Mouse (Mus musculus): ENCODE data around the gene Adam23.

Gene Adam23

DNA sequence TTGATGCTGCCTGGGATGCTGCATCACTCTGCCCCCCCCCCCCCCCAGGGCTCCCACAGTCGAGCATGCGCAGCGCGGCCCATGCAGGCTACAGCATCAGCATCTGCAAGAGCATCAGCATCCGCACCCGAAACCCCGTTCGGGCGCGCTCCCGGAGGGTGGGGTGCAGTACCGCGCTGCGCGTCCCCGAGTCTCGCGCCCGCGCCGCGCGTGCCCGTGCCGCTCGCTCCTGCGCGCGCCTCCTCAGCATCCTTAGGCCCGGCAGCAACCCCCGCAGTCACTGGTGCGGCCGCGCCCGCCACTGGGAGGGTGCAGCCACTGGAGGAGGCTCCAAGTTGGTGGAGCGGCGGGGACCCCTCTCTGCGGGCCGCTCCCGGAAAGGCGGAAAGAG, at the start of gene Adam23:
Gene Adam23, plus strand, starts transcription at position 236 of the 391 bp plus-strand sequence.
- DNase-seq: peak; percentile 90

DNA sequence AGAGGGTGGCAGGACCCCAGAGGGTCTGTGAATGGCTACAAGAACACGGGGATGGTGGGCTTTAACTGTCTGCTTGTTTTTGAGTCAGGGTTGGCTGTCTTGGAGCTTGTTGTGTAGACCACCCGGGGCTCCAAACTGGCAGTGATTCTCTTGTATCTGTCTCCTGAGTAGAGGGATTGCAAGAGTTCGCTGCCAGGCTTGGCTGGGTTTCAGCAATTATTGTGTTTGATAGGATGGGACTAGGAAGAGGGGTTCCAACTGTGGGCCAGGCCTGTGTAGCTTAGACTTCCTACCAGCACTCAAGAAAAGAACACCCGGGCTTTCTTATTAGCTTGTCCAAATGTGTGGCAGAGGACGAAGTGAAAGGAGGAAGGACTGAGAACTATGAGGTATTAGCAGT, 44.6 kb upstream of the Adam23 start:
- DNase-seq: no peak

- no peak for DNase-seq
Measured at GRCm38 (mm10) chr1:63403601-63404000, 42.1 kb upstream of the Adam23 start.

GRCm38 (mm10) chr1:63408344-63408743, 37.3 kb upstream of the Adam23 start:
- DNase-seq: no peak

DNA sequence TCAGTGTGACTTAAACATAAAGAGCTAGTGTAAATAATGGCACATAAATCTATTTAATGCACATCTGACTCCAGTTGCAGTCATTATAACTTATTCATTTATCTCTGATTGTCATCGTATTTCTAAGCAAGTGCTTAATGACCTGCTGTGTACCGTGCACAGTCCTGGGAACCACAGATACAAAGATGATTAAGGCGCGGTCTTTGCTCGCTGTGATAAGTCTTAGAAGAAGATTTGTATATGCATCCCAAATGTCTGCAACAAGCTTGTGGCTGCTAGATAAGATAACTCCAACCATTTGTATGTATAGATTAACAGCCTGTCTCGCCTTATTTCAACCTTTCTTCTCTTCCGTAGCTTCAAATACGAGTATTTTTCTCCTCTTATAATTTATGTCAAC, 27.2 kb upstream of the Adam23 start:
- DNase-seq: no peak

- DNase-seq: peak; percentile 95
Measured at GRCm38 (mm10) chr1:63430668-63431067, 15.0 kb upstream of the Adam23 start.

DNA sequence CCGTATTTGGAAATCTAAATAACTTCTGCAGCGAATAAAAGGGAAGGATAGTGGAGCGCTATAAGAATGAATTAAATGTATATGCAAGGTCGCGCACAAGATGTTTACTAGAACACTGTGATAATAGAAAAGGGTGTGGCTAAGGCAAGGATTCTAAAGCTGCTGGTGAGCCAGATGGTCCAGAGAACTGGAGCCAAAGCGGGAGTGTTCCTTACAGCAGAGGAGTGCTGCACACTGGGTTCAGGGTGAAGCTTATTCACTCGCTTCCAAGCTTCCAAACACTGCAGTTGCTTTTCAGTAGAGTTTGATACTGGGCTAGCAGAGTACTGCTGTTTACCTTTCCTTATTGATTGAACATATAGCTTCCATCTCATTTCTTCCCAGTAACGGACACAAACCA, 14.5 kb upstream of the Adam23 start:
- peak; percentile 51 for DNase-seq

DNA sequence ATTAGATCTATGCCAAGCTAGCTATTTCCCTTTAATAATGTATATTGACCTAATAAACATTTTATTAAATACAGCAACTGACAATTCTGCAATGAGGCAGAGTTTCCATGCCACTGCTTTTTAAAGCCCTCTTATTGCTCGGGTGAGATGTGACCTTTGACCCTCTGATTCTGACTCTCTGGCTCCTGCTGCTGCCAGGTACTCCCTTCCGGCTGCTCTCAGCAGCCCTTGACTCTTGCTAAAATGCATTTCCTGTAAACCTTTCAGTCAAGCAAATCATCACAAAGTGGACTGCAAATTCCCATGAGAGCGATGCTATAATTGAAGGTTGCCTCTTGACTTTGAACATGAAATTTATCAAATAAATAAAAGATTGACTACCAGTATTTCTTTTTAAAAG, 13.8 kb upstream of the Adam23 start:
- peak; percentile 48 for DNase-seq

GRCm38 (mm10) chr1:63434052-63434451, 11.6 kb upstream of the Adam23 start:
- peak; percentile 60 for DNase-seq

GRCm38 (mm10) chr1:63437529-63437928, 8.2 kb upstream of the Adam23 start:
- DNase-seq: peak; percentile 76

DNA sequence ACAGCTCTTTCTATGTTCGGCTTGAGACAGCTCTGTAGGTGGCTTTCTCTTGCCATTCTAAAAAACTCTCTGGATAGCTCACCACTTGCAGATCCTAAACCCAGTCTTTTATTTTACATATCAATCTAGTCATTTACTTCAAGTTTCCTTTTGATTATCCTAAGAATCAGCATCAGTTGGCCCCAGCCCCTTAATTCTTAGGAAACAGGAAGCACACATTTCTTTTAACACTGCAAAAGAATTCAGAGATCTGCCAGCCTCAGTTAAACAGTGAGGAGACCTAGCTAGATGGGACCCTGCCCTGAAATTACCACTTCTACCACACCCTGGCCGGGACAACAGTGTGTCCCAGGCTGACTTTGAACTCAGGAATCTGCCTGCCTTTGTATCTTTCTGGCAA, 3.5 kb upstream of the Adam23 start:
- DNase-seq: peak; percentile 37

GRCm38 (mm10) chr1:63442616-63443015, 3.1 kb upstream of the Adam23 start:
- DNase-seq: peak; percentile 8

GRCm38 (mm10) chr1:63445149-63445609, 512 bp upstream of the Adam23 start:
- peak; percentile 71 for DNase-seq

GRCm38 (mm10) chr1:63446047-63446704, 485 bp downstream of the Adam23 start:
- DNase-seq: peak; percentile 89

GRCm38 (mm10) chr1:63446721-63447120, 1.0 kb downstream of the Adam23 start:
- DNase-seq: no peak

DNA sequence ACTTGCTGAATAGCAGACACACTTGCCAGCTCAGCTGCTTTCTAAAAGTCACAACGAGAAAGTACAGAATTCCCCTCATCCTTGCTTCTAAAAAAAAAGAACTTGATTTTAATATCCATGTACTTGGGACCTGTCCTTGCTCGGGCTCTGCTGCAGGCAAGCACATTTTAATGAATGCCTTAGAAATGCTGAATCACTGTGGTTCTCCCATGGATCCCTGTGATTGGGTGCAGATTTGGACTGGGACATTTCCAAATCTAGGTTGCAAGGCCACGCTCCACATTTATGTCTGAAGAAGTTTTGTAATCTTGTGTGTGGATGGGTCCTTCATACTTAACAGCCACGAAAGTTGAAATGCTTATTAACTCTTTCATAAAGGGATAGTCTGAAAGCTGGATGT, 4.4 kb downstream of the Adam23 start:
- DNase-seq: peak; percentile 69

DNA sequence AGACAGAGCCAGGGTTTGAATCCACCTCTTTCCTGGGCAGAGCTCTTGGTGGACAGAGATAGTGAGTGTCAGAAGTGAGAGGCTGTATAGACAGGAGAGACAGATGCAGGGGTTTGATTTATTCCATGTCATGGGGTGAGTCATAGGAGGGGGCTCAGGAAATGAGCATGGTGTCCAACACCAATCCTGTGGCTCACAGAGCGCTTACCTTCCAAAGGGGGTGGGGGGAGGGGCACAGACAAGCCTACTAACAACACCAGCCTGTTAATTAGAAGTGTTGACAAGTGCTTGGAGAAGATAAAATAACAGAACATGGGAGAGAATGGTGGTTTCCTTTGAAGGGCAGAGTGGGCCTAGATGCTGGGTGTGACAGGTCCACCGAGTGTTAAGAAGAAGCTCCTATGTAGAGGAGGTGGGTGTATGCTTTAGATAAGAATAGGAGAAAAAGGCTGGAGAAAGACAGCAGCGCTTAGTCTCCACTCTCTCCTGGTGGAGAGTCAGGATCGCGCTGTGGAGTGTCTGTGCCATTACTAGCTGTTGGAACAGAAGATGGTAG, 7.7 kb downstream of the Adam23 start:
- DNase-seq: peak; percentile 5

DNA sequence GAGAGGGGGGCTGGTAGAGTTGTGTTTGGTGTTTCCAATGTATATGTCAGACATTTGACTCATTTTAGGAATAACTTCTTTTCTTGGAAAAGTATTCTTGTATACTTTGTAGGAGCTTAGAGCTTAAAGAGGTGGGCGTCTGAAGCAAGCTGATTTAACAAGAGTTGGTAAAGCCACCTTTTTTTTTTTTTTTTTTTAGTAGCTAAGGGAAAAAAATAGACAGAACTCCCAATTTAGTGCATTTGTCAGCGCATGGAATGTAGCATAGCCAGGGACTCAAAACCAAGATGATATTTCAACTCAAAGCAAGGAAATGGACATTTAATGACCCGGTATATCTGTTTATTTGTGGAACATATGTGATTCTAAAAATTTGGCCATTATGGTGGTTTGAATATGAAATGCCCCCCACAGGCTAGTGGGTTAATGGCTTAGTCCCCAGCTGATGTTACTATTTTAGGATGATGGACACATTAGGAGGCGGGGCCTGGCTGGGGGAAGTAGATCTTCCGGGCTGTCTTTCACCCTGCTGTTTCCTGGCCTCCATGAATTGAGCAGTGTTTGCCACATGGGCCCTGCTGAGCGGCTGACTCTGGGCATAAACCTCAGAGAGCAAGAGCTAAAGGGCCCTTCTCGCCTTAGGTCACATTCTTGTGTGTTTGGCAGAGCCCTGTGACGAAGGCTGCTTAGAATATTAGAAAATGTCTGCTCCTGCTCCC, 12.3 kb downstream of the Adam23 start:
- no peak for DNase-seq

DNA sequence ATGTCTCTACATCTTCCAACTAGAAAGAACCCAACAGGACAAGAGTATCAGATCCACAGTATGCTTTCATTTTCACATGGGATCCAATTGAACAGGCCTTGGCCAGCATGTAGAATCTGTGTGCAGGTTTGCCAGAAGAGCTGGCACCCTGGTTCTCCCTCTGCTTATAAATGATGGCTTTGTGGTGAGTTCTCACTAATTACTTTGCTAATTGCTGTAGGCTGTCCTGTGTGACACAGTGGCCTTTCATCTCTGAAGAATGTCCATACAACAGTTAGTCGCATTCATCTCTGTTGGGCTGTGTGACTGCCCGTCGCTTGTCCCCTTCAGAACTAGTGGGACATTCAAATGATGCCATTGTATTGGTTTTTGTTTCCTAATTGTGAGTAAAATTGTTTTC, 13.5 kb downstream of the Adam23 start:
- peak; percentile 58 for DNase-seq

DNA sequence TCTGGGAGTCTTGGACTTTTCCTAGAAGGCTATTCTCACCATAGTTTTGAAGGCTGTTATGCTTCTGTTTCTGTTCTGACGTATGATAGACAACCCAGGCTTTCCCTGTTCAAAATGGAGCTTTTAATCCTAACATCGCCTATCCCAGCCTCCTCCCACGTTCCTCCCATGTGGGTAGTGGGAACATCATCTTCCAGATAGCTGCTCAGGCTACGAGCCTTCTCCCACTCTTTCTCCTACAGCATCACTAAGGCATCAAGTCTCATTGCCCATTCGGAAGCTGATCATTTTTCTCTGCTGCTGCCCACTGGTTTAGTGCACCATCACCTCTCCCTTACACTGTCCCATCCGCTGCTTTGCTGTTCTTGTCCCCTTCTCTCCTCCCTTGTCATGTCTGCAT, 14.2 kb downstream of the Adam23 start:
- DNase-seq: peak; percentile 61

DNA sequence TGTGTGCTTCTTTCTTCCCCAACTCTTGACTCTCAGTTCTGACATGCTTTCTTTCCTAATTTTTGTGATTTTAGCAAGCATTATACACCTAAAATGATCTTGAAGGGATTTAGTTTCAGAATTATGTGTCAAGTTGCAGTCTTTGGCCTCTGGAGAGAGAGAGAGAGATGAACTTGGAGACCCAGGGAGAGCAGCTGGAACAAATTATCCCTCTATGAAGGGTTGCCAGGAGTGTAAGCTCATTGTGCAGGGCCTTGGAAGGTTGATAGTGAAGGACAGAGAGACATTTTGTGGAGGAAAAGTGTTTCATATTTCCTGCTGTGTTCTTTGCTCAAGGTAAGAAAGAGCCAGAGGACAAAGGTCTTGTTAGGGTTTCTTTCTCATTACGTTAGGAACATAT, 18.8 kb downstream of the Adam23 start:
- no peak for DNase-seq

DNA sequence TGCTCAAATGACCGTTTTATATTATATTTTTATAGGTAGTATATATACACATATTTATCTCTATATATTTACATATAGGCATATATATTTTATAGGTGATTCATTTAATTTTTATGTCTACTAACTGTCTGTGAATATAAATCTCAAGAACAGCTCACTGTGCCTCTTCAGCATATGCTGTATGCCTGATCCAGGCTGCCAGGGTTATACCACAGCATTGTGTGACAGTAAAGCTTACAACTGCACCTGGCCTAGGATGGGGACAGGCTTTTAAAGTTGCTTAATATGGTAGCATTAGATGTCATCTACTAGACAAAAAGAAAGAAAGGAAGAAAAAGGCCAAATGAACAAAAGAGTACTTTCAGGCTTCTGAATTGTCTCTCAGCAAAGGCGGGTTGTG, 27.6 kb downstream of the Adam23 start:
- no peak for DNase-seq

DNA sequence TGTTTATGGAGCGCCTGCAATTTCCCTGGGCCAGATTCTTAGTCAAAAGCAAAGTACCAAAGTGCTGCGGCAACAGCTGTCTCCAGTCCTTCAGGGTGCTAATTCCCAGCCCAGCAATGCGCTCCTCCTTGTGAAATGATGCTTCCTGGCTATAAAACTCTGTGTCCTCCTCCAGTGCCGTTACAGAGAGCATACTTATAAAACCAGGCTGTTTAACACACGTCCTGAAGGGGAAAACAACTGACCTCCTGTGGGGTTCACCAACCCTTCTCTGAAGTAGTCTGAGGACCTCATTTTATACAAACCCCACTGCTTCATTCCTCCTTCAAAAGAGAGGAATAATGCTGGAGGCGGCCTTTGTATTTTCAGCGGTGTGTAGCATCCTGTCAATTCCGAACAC, 28.0 kb downstream of the Adam23 start:
- no peak for DNase-seq

- DNase-seq: no peak
Measured at GRCm38 (mm10) chr1:63478946-63479345, 33.3 kb downstream of the Adam23 start.
